Mouse (Mus musculus) lung, adult 18-20 months (tissue): ENCODE measurements at regions not wholly inside any gene's neighbourhood (a gene's known extent, or its start where the extent isn't known, plus 50 kb on each side); places are given as distances from the start of the nearest gene placed in this dataset.
A peak's percentile ranks its signal among the peaks of the same experiment; 100 is the strongest.

ENCODE experiments used
- DNase-seq, 2 experiments: peaks; one replicate each; pipeline ENCODE4 v3.0.0; 2022; ENCODE audit warnings: mixed read lengths in 2 of 2

DNA sequence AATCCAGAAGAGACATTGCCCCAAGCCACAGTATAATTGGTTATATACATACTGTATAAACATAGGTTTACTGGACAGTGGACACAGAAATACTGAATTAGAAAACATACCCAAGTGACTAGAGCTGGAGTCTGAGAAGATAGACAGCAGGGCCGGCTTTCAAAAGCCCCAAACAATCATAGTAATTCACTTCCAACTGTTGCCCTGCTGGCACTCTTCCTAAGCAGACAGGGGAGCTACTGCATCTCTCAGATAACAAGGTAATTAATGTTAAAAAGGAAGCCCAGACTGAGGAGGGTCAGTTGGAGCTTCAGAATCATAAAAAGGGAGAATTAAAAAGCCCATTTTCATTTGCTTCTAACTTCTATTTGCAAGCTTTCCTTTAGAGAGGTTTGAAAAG lies 764.5 kb downstream of the Vgll3 start:
- DNase-seq: no peak

DNA sequence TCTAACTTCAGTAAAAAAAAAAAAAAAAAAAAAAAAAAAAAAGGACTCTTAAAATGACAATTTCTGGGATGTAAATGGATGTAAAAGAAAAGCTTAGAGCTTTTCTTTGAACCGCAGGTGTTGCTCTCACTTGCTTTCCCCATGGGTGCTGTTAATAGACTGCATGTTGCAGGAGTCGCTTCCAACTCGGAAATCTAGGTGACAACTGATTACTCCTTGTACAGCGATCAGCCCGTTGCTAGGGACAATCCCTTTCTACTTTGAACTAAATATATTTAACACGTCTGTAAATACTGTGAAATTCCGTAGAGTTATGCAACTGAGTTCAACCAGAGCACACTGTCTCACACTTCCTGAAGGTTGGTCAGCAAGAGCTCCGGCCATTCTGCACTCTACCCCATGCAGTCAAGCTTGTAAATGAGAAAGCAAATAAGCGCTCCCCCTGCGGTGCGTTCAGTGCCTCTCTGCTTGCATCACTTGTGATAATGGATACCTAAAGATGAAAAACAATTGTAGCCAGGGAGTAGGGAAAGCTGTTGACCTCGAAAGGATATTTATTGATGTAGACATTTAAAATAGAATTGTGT lies 770.7 kb downstream of the Vgll3 start:
- peak in 1 of 2 experiments; percentile 1 for DNase-seq

DNA sequence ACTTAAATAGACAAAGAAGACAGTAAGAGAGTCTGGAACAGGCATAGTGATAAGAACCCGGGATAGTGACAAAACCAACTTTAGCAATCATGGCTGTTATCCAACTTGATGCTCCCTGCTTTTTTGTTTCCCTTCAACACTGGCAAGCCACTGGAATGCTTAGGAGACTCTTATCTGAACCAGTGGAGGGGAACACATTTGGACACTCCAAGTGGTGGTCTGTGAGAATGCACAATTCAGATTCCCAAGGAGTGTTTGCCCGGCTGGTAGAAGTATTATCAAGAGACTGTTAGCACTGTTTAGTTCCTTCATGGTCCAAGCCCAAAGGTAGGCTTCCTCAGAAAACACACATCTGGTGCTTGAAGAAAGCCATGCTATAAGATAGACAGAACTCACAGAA lies 787.2 kb downstream of the Vgll3 start:
- DNase-seq: no peak

DNA sequence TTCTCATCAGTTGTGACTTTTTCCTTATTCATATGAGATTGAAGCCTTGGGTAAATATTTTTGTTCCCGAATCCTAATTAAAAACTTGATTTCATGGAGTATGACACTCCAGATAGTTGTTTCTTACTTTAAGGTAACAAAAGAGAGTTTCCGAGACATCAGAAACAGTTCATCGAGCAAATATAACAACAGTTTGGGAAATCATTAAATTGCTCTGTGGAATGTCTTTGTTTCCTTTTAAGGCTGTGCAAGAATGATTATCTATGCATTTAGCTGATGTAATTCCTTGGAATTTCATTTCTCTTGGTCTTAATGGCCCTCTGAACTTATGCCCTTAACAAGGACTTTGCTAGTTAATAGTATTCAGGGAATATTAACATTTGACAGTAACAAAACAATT lies 787.6 kb downstream of the Vgll3 start:
- DNase-seq: no peak

DNA sequence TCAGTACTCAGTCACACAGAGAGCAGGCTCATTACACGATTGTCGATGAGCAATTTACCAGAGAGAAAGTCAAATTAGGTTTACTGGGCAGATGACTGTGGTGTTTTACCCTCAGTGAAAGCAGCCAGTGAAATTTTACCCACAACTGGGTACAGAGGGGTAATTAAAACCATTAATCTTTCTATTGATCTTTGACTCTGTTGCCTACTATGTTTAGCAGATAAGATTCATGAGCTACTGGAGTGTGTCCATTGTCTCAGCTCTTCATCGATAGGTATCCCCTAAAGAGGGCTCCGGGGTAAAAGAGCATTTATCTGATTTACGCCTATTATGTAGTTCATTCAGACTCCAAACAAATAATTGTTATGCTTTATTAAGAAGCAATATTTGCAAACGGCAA lies 788.8 kb downstream of the Vgll3 start:
- DNase-seq: no peak
